Mouse (Mus musculus): Measurements from ENCODE around the gene Ints5. TPM values are rescaled to one million over a fixed set of nuclear protein-coding genes. Genes with fewer than 3 reads are reported as not detected.
"Not testable (repeated sequence)": the region's sequence is repeated elsewhere in the genome, so short reads cannot be mapped to it uniquely, and the experiment has no call there.

The Ints5 gene
- polyA plus RNA-seq, 1 experiment = 21.2 TPM

DNA sequence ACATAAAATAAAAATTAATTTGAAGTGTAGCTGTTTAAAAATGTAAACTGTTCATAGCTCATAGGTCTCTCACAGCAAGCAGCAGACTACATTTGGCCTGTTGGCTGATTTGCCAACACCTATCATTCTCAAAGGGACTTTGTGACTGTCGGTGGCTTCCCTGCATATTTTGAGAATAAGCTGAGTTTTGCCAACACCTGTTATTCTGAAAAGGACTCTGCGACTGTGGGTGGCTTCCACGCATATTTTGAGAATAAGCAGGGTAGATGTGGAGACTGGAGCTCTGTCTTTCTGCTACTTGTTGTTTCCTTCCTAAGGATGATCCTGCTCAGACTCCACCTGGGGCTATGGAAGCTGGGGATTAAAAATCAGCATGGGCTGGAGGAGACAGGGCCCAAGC, 39.7 kb upstream of the Ints5 start:
- TF ChIP-seq CTCF (IDR thresholded peaks at IDR 0.05; ENCODE audit: extremely low read depth, insufficient read depth, insufficient read length, insufficient replicate concordance) (no peak), POLR2A (IDR thresholded peaks at IDR 0.05; ENCODE audit: low read depth, low read length) (no peak)
- H3K4me1 ChIP-seq (ENCODE audit: control insufficient read depth, insufficient read depth, insufficient read length) = no peaks in the 10 kb centered on the region
- DNase-seq (ENCODE audit: low read depth in 1 of 2, low spot score in 2 of 2) = no peak
- peaks cover 1% of the 10 kb centered on the region; the same call in 1 of the 2 replicates for H3K36me3 ChIP-seq (ENCODE audit: control insufficient read depth, insufficient read depth, low read length)
- H3K27me3 ChIP-seq (ENCODE audit: control insufficient read depth, insufficient read depth, low read length) = no peaks in the 10 kb centered on the region
- no peak overlapping the region for H3K27ac ChIP-seq (ENCODE audit: insufficient read depth, low read length)
- no peak overlapping the region for H3K4me3 ChIP-seq (ENCODE audit: extremely low read depth, insufficient read depth, insufficient read length)
- 87% methylated on average over 3 of the region's 3 CpGs for WGBS

- TF ChIP-seq POLR2A (IDR thresholded peaks at IDR 0.05; ENCODE audit: low read depth, low read length) (no peak), CTCF (IDR thresholded peaks at IDR 0.05; ENCODE audit: extremely low read depth, insufficient read depth, insufficient read length, insufficient replicate concordance) (peak; percentile 43; the same call in 1 of the 2 replicates)
- H3K36me3 ChIP-seq (ENCODE audit: control insufficient read depth, insufficient read depth, low read length) = no peaks in the 10 kb centered on the region
- H3K4me3 ChIP-seq (ENCODE audit: extremely low read depth, insufficient read depth, insufficient read length) = no peak overlapping the region
- 40% methylated on average over 4 of the region's 4 CpGs for WGBS
- H3K27me3 ChIP-seq (ENCODE audit: control insufficient read depth, insufficient read depth, low read length) = no peaks in the 10 kb centered on the region
- H3K4me1 ChIP-seq (ENCODE audit: control insufficient read depth, insufficient read depth, insufficient read length) = no peaks in the 10 kb centered on the region
- no peak overlapping the region for H3K27ac ChIP-seq (ENCODE audit: insufficient read depth, low read length)
- peak in 1 of 2 experiments; percentile 37 for DNase-seq (ENCODE audit: low read depth in 1 of 2, low spot score in 2 of 2)
Measured at GRCm38 (mm10) chr19:8857689-8858088, 35.1 kb upstream of the Ints5 start.

DNA sequence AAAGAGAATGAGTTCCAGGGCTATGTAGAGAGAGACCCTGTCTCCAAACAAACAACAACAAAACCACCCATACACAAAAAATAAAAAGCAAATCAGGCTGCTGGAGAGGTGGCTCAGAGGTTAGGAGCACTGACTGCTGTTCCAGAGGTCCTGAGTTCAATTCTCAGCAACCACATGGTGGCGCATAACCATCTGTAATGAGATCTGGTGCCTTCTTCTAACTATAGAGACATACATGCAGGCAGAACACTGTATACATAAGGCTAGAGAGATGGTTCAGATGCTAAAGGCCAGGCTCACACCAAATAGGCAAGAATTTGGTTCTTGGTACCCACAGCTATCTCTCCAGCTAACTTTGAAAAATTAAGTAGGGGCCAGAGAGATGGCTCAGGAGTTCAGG, 33.8 kb upstream of the Ints5 start:
- no peaks in the 10 kb centered on the region for H3K27me3 ChIP-seq (ENCODE audit: control insufficient read depth, insufficient read depth, low read length)
- H3K4me1 ChIP-seq (ENCODE audit: control insufficient read depth, insufficient read depth, insufficient read length) = no peaks in the 10 kb centered on the region
- WGBS = 27% methylated on average over 1 of the region's 1 CpGs
- H3K4me3 ChIP-seq (ENCODE audit: extremely low read depth, insufficient read depth, insufficient read length) = no peak overlapping the region
- H3K27ac ChIP-seq (ENCODE audit: insufficient read depth, low read length) = no peak overlapping the region
- peak in 1 of 2 experiments; percentile 54 for DNase-seq (ENCODE audit: low read depth in 1 of 2, low spot score in 2 of 2)
- no peaks in the 10 kb centered on the region for H3K36me3 ChIP-seq (ENCODE audit: control insufficient read depth, insufficient read depth, low read length)
- TF ChIP-seq POLR2A (IDR thresholded peaks at IDR 0.05; ENCODE audit: low read depth, low read length) (no peak), CTCF (IDR thresholded peaks at IDR 0.05; ENCODE audit: extremely low read depth, insufficient read depth, insufficient read length, insufficient replicate concordance) (0 out of 2 replicates have a peak, but pooled peaks have one; percentile 6)

DNA sequence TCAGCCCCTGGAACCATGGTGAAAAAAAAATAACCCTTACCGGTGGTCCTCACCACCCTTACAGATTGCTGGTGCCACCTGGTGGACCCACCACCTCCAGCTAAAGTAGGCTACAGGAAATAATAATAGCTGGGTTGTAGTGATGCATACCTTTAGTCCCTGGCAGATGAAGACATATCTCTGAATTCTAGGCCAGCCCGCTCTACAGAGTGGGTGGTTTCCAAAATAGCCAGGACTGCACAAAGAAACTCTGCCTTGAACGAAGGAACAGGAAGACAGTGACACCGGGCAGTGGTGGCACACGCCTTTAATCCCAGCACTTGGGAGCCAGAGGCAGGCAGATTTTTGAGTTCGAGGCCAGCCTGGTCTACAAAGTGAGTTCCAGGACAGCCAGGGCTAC, 28.5 kb upstream of the Ints5 start:
- H3K27ac ChIP-seq (ENCODE audit: insufficient read depth, low read length) = no peak overlapping the region
- no peak overlapping the region for H3K4me3 ChIP-seq (ENCODE audit: extremely low read depth, insufficient read depth, insufficient read length)
- no peak for DNase-seq (ENCODE audit: low read depth in 1 of 2, low spot score in 2 of 2)
- no peaks in the 10 kb centered on the region for H3K36me3 ChIP-seq (ENCODE audit: control insufficient read depth, insufficient read depth, low read length)
- H3K4me1 ChIP-seq (ENCODE audit: control insufficient read depth, insufficient read depth, insufficient read length) = no peaks in the 10 kb centered on the region
- WGBS = 85% methylated on average over 6 of the region's 6 CpGs
- no peaks in the 10 kb centered on the region for H3K27me3 ChIP-seq (ENCODE audit: control insufficient read depth, insufficient read depth, low read length)
- TF ChIP-seq CTCF (IDR thresholded peaks at IDR 0.05; ENCODE audit: extremely low read depth, insufficient read depth, insufficient read length, insufficient replicate concordance) (no peak), POLR2A (IDR thresholded peaks at IDR 0.05; ENCODE audit: low read depth, low read length) (no peak)

- not testable (repeated sequence) for H3K27ac ChIP-seq (ENCODE audit: insufficient read depth, low read length); DNase-seq (ENCODE audit: low read depth in 1 of 2, low spot score in 2 of 2); H3K4me1 ChIP-seq (ENCODE audit: control insufficient read depth, insufficient read depth, insufficient read length); H3K27me3 ChIP-seq (ENCODE audit: control insufficient read depth, insufficient read depth, low read length); H3K4me3 ChIP-seq (ENCODE audit: extremely low read depth, insufficient read depth, insufficient read length)
- WGBS = 67% methylated on average over 3 of the region's 3 CpGs
- H3K36me3 ChIP-seq (ENCODE audit: control insufficient read depth, insufficient read depth, low read length) = peaks cover 15% of the 10 kb centered on the region
Measured at GRCm38 (mm10) chr19:8870381-8870780, 22.4 kb upstream of the Ints5 start.

- Histone ChIP-seq H3K36me3 (ENCODE audit: control insufficient read depth, insufficient read depth, low read length) (peaks cover 17% of the 10 kb centered on the region), H3K27ac (ENCODE audit: insufficient read depth, low read length) (peak overlapping the region; percentile 55), H3K4me1 (ENCODE audit: control insufficient read depth, insufficient read depth, insufficient read length) (peaks cover 3% of the 10 kb centered on the region; the same call in 1 of the 2 replicates), H3K27me3 (ENCODE audit: control insufficient read depth, insufficient read depth, low read length) (no peaks in the 10 kb centered on the region), H3K4me3 (ENCODE audit: extremely low read depth, insufficient read depth, insufficient read length) (peak overlapping the region; percentile 78)
- TF ChIP-seq POLR2A (IDR thresholded peaks at IDR 0.05; ENCODE audit: low read depth, low read length) (no peak), CTCF (IDR thresholded peaks at IDR 0.05; ENCODE audit: extremely low read depth, insufficient read depth, insufficient read length, insufficient replicate concordance) (no peak)
- WGBS = 21% methylated on average over 9 of the region's 9 CpGs
- no peak for DNase-seq (ENCODE audit: low read depth in 1 of 2, low spot score in 2 of 2)
Measured at GRCm38 (mm10) chr19:8870838-8871237, 22.0 kb upstream of the Ints5 start.

DNA sequence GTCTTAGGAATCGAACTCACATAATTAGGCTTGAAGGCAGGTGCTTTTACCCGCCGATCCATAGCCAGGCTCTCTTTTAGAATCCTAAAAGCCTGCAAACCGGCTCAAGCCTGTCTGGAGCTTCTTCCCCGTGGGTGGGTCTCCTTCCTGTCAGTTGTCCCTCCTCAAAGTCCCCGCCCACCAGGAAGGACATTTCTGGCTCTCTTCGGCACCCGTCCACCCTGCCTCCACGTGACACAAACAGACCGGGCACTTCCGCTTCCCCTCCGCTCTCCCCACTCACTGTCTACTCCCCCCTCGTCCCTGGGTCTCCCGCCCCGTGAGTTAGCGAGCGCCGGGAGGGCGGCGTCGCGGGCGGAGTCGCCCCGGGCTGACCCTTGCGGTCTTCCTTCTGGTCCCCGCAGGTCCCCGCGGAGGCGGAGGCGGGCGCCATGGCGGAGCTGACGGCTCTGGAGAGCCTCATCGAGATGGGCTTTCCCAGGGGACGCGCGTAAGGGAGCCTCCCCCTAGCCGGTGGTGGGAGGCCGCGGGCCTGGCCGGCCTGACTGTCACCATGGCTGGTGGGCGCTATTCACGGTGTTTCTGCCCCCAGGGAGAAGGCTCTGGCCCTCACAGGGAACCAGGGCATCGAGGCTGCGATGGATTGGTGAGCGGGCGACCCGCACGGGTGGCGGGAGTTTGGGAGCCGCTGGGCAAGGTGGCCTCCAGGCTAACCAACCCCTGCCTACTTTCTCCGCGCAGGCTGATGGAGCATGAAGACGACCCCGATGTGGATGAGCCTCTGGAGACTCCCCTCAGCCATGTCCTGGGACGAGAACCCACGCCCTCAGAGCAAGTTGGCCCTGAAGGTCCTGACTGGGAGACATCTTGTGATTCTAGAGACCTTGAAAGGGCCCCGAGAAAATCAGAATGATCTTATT, 21.3 kb upstream of the Ints5 start, which contains the start of gene Ubxn1:
Gene Ubxn1, plus strand, starts transcription at position 230 of the 920 bp plus-strand sequence.
- no peaks in the 10 kb centered on the region for H3K27me3 ChIP-seq (ENCODE audit: control insufficient read depth, insufficient read depth, low read length)
- DNase-seq (ENCODE audit: low read depth in 1 of 2, low spot score in 2 of 2) = peak; percentile 87 to 96
- peak within 1 kb of the TSS; percentile 73 for H3K27ac ChIP-seq (ENCODE audit: insufficient read depth, low read length)
- H3K36me3 ChIP-seq (ENCODE audit: control insufficient read depth, insufficient read depth, low read length) = peaks cover 17% of the 10 kb centered on the region
- TF ChIP-seq CTCF (IDR thresholded peaks at IDR 0.05; ENCODE audit: extremely low read depth, insufficient read depth, insufficient read length, insufficient replicate concordance) = no peak
- TF ChIP-seq POLR2A (IDR thresholded peaks at IDR 0.05; ENCODE audit: low read depth, low read length) = no peak; the same call in none of the 2 replicates
- H3K4me3 ChIP-seq (ENCODE audit: extremely low read depth, insufficient read depth, insufficient read length) = peak within 1 kb of the TSS; percentile 78
- WGBS = 1% methylated on average over 57 of the region's 59 CpGs
- H3K4me1 ChIP-seq (ENCODE audit: control insufficient read depth, insufficient read depth, insufficient read length) = peaks cover 3% of the 10 kb centered on the region; the same call in 1 of the 2 replicates

All from spleen, adult 2 months (tissue).